Mouse (Mus musculus) hindbrain, embryonic 10.5 days (tissue): Measurements from ENCODE around the gene Sypl. TPM values are rescaled to one million over a fixed set of nuclear protein-coding genes. Genes with fewer than 3 reads are reported as not detected.

ENCODE experiments used
- DNase-seq: peaks from one replicate; pipeline ENCODE4 v3.0.0-alpha.2; 2017; ENCODE audit warnings: low spot score
- H3K27ac ChIP-seq: fragments of 300-500 bp; sonication (generic); 2 replicates; pipeline ENCODE4 v1.5.1; 2016; ENCODE audit warnings: mild to moderate bottlenecking, moderate library complexity
- H3K27me3 ChIP-seq: fragments of 300-500 bp; sonication (generic); 2 replicates; pipeline ENCODE4 v1.6.1; 2016; ENCODE audit warnings: mild to moderate bottlenecking; ENCODE audit not compliant: poor library complexity, insufficient read depth, severe bottlenecking
- H3K36me3 ChIP-seq: fragments of 300-500 bp; sonication (generic); 2 replicates; pipeline ENCODE4 v1.6.1; 2016; ENCODE audit warnings: mild to moderate bottlenecking, moderate library complexity
- H3K4me1 ChIP-seq: fragments of 300-500 bp; sonication (generic); replicated peaks from 2 replicates; pipeline ENCODE4 v1.6.1; 2016; ENCODE audit warnings: mild to moderate bottlenecking
- H3K4me3 ChIP-seq: fragments of 300-500 bp; sonication (generic); 2 replicates; pipeline ENCODE4 v1.5.1; 2016; ENCODE audit warnings: mild to moderate bottlenecking, moderate library complexity
- H3K9me3 ChIP-seq: fragments of 300-500 bp; sonication (generic); 2 replicates; pipeline ENCODE4 v1.6.1; 2016; ENCODE audit warnings: mild to moderate bottlenecking, moderate library complexity
- WGBS: fragments of 180-500 bp; shearing (Covaris S2); methylation state at CpG from one replicate; pipeline ENCODE4 v1.1.7; 2016; 5-methylcytosine and 5-hydroxymethylcytosine counted together
- polyA plus RNA-seq: library from polyadenylated mRNA; unstranded; fragments of >200 nt; fragmentation: Nextera tagmentation; extraction: Ambion mirVana; gene quantifications from 2 replicates; pipeline ENCODE4 v1.2.1, GENCODE M21; 2016

Sypl gene
- polyA plus RNA-seq, 1 experiment from 2014 or later, result 40.9 TPM

DNA sequence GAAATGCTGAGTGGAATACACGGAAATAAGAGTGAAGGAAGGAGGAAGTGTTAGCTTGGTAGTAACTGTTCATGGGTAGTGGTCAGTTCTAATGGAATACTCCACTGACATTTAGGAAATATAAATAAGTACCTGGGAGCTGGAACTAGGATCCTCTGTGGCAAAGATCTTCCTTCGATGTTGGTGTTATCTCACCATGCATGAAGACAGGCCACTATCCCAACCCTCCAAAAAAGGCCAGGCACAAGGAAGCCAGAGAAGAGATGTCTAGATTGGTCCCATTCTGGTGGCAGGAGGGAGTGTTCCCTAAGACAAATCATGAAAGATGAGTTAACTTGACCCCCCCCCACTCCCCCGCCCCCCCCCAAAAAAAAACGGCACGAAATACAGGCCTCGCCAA lies 625 bp upstream of the Sypl start:
- DNase-seq, result no peak
- Histone ChIP-seq H3K27me3 (no peaks in the 10 kb centered on the region), H3K27ac (peak overlapping the region; percentile 94), H3K9me3 (no peaks in the 10 kb centered on the region), H3K36me3 (no peaks in the 10 kb centered on the region), H3K4me3 (peak overlapping the region; percentile 82), H3K4me1 (peaks cover 29% of the 10 kb centered on the region)
- WGBS, result 21% methylated on average over 6 of the region's 6 CpGs

DNA sequence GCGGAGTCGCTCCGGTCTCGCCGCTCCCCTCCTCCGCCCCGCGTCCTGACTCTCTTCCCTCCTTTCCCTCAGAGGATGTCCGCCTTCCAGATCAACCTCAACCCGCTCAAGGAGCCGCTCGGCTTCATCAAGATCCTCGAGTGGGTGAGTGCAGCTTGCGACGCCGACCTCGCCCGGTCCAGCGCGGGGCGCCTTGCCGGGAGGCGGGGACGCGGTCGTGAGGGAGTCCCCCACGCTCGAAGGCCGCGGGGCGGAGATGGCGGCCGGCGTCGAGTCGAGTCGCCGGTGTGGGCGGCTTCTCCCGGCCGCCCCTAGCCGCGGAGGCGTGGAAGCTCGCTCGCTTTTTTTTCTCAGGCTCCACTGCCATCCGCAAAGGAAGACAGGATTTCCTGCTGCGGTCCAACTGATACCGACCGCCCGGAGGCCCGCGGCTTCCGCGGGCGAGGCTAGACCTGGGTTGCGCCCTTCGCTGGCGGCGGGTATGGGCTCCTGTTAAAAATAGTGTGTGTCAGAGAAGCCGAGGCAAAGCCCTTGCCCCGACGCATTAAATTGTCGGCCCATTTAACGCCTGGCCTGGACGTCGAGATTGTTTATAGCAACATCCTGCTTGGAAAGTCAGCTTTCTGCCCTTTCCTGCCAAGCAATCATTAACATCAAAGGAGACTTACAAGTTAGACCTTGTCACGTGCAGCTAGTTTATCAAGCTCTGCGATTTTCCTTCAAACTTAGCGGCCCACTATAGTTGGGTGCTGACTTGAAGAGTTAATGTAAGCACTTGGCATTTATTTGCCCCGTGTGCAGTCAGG lies 728 bp downstream of the Sypl start:
- no peak for DNase-seq
- no peaks in the 10 kb centered on the region for H3K9me3 ChIP-seq
- H3K27me3 ChIP-seq, result no peaks in the 10 kb centered on the region
- H3K36me3 ChIP-seq, result no peaks in the 10 kb centered on the region
- H3K4me1 ChIP-seq, result peaks cover 29% of the 10 kb centered on the region
- H3K27ac ChIP-seq, result peak overlapping the region; percentile 94
- WGBS, result under 1% methylated on average over 71 of the region's 71 CpGs
- H3K4me3 ChIP-seq, result peak overlapping the region; percentile 82

DNA sequence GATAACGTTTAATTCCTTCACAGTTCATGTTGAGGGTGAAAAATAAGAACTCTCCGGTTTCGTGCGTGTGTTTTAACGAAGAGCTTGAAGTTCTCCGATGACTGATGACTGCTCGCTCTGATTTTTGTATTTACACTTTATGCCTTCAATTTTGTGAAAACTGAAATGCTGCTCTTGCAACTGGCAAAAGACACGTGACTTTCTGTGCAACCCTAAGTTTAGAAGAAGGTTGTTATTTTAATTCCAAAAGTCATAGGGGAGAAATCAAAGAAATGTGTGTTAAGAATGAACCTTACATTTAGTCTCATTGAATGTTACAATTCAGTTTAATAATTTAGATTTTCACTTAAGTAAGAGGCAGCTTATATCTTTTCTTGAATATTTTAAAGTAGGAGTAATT lies 1.3 kb downstream of the Sypl start:
- H3K27me3 ChIP-seq, result no peaks in the 10 kb centered on the region
- WGBS, result 8% methylated on average over 8 of the region's 8 CpGs
- peak overlapping the region; percentile 94 for H3K27ac ChIP-seq
- peak overlapping the region; percentile 82 for H3K4me3 ChIP-seq
- H3K9me3 ChIP-seq, result no peaks in the 10 kb centered on the region
- no peaks in the 10 kb centered on the region for H3K36me3 ChIP-seq
- no peak for DNase-seq
- H3K4me1 ChIP-seq, result peaks cover 29% of the 10 kb centered on the region

DNA sequence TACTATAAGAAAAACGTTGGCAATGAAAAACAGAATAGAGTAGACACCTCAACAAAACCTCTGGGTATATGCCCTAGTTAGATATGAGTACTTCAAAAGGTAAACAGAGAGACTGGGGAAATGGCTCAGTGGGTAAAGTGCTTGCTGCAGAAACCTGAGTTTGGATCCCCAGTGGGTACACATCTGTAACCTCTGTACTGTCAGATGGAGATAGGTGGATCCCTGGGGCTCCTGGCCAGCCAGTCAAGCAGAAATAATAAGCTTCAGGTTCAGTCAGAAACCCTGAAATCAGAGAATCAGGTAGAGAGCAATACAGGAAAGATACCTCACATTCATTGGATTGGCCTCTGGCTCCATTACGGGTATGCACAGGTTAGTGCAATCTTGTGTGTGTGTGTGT lies 3.5 kb downstream of the Sypl start:
- Histone ChIP-seq H3K4me3 (no peak overlapping the region), H3K4me1 (peaks cover 32% of the 10 kb centered on the region), H3K27ac (no peak overlapping the region), H3K9me3 (no peaks in the 10 kb centered on the region), H3K27me3 (no peaks in the 10 kb centered on the region), H3K36me3 (no peaks in the 10 kb centered on the region)
- WGBS, result 74% methylated on average over 2 of the region's 2 CpGs
- no peak for DNase-seq

DNA sequence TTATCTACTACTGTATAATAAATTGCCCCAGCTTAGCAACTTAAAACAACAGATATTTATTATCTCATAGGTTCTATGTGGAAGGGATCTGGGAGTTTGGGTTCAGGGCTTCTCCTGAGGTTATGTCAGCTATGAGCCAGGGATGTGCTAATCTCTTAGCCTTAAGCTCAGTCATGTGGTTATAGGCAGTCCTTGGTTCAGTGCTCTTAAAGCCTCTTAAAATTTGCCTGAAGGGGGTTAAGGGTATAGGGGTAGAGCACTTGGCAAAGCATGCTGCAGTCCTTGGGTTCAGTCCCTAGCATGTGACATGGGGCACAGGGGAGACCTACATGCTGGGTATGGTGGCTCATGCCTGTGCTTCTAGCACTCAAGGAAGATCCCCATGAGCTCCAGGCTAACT lies 8.4 kb downstream of the Sypl start:
- H3K4me3 ChIP-seq, result no peak overlapping the region
- H3K4me1 ChIP-seq, result 0 out of 2 replicates have a peak, but pooled peaks cover 7% of the 10 kb centered on the region
- no peaks in the 10 kb centered on the region for H3K9me3 ChIP-seq
- no peaks in the 10 kb centered on the region for H3K36me3 ChIP-seq
- H3K27me3 ChIP-seq, result no peaks in the 10 kb centered on the region
- DNase-seq, result no peak
- H3K27ac ChIP-seq, result no peak overlapping the region

DNA sequence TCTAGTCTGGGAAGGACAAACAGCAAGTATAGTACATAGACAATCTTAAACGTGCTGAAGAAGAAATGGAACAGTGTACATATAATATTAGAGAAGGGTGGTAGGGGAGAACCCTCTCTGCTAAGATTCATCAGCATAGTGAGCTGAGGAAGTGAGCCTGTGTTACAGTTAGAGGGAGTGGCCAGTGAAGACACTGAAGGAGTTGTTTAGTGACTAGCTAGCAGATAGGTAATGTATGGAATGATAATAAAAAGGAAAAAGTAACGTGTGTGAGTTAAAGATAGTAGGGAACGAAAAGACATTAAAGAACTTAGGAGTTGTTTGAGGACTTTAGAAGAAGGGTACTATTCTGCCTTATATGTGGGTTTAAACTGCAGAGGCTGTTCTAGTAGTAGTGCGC lies 10.2 kb downstream of the Sypl start:
- no peak for DNase-seq
- H3K27me3 ChIP-seq, result no peaks in the 10 kb centered on the region
- WGBS, result 90% methylated on average over 4 of the region's 4 CpGs

DNA sequence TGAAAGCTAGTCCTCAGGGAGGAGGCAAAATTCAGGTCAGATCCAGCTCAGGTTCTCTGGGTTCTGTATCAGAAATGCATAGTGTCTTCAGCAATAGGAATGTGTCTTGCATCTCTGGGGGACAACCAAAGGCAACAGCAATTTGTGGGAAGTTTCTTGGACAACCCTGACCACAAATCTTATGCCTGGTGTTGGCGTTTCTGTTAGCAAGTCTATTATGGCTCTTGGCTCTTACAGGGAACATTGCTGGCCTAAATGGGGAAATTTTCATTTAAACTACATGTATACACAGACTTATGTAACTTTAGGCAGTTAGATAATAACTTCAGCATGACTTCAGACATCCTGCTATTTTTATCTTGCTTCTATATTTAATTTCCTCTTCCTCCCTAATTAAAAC lies 18.6 kb downstream of the Sypl start:
- no peak overlapping the region for H3K27ac ChIP-seq
- no peaks in the 10 kb centered on the region for H3K4me1 ChIP-seq
- H3K36me3 ChIP-seq, result peaks cover 43% of the 10 kb centered on the region
- no peak overlapping the region for H3K4me3 ChIP-seq
- DNase-seq, result no peak
- H3K9me3 ChIP-seq, result no peaks in the 10 kb centered on the region
- no peaks in the 10 kb centered on the region for H3K27me3 ChIP-seq
- WGBS, result 92% methylated on average over 1 of the region's 1 CpGs

More for the DNA sequence above, 10.2 kb downstream of the Sypl start:
- Histone ChIP-seq H3K36me3 (peaks cover 11% of the 10 kb centered on the region), H3K4me1 (0 out of 2 replicates have a peak, but pooled peaks cover 7% of the 10 kb centered on the region), H3K27ac (no peak overlapping the region), H3K4me3 (no peak overlapping the region), H3K9me3 (no peaks in the 10 kb centered on the region)

DNA sequence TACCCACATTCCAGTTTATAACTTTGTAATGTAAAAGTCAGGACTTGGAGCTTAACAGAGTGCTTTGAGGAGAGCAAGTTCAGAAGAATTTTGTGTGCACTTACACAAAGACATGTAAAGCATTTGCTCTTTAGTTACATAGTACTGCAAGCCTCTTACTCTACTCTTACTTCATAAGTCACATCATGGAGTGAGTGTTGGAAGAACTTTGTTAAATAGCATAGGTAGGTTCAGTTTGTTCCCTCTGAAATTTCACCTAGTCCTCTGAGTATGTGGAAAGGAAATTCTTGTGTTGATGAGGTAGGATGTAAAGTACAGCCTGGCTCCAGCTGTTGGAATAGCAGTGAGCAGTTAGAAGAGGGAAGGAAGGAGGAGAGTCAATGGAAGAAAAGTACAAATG lies 21.2 kb downstream of the Sypl start:
- Histone ChIP-seq H3K36me3 (peaks cover 28% of the 10 kb centered on the region), H3K4me3 (no peak overlapping the region), H3K27ac (no peak overlapping the region), H3K4me1 (no peaks in the 10 kb centered on the region), H3K9me3 (no peaks in the 10 kb centered on the region), H3K27me3 (no peaks in the 10 kb centered on the region)
- no peak for DNase-seq

DNA sequence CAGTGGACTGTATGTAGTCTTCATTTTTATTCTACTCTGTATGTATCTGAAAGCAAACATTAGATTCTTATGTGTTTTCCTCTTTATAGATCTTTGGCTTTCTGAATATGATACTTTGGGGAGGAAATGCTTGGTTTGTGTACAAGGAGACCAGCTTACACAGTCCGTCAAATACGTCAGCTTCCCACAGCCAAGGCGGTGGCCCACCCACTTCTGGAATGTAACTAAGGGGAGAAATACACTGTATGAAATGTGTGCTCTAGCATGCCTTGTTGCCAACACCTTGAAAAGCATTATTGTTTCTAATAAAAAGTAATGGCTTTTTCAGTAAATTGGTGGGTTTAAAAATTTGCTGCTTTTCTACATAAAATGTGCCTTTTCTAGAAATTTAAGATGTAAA lies 21.8 kb downstream of the Sypl start:
- H3K9me3 ChIP-seq, result no peaks in the 10 kb centered on the region
- no peak for DNase-seq
- no peak overlapping the region for H3K27ac ChIP-seq
- H3K36me3 ChIP-seq, result peaks cover 28% of the 10 kb centered on the region
- WGBS, result 91% methylated on average over 3 of the region's 3 CpGs
- H3K4me1 ChIP-seq, result no peaks in the 10 kb centered on the region
- H3K4me3 ChIP-seq, result no peak overlapping the region
- H3K27me3 ChIP-seq, result no peaks in the 10 kb centered on the region

DNA sequence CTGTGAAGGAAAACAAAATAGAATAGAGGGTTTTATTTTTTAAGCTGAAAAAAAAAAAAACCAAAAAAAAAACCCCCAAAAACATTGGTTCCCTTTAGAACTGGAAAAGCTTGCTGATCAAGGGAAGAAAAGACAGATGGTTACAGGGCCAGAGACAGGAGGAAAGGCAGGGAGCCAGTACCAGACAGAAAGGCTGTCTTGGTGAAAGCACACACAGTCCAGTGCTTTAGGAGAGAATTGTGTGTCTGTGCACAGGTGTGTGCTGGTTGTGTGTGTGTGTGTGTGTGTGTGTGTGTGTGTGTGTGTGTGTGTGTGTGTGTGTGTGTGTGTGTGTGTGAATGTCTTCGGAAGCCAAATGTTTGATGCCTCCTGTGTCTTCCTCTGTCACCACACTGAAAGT lies 28.9 kb downstream of the Sypl start:
- WGBS, result 100% methylated on average over 1 of the region's 1 CpGs
- H3K27me3 ChIP-seq, result no peaks in the 10 kb centered on the region
- peaks cover 4% of the 10 kb centered on the region; the same call in 1 of the 2 replicates for H3K9me3 ChIP-seq
- H3K4me3 ChIP-seq, result no peak overlapping the region
- H3K27ac ChIP-seq, result no peak overlapping the region
- H3K4me1 ChIP-seq, result no peaks in the 10 kb centered on the region
- 0 out of 2 replicates have a peak, but pooled peaks cover 4% of the 10 kb centered on the region for H3K36me3 ChIP-seq
- DNase-seq, result no peak

DNA sequence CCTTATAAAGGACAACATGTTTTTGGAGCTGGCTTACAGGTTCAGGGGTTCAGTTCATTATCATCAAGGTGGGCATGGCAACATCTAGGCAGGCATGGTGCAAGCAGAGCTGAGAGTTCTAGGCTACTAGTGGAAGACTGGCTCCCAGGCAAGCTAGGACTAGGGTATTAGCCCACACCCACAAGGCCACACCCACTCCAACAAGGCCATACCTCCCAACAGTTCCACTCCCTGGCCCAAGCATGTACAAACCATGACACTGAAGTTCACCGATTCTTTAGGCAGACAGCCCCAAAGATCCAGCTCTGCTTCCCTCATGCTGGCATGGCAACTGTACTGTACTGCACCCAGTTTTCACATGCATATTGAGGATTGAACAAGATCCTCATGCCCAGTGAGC lies 29.4 kb downstream of the Sypl start:
- no peak overlapping the region for H3K4me3 ChIP-seq
- peaks cover 4% of the 10 kb centered on the region; the same call in 1 of the 2 replicates for H3K9me3 ChIP-seq
- 98% methylated on average over 1 of the region's 1 CpGs for WGBS
- H3K27me3 ChIP-seq, result no peaks in the 10 kb centered on the region
- H3K4me1 ChIP-seq, result no peaks in the 10 kb centered on the region
- DNase-seq, result no peak
- H3K36me3 ChIP-seq, result 0 out of 2 replicates have a peak, but pooled peaks cover 4% of the 10 kb centered on the region
- H3K27ac ChIP-seq, result no peak overlapping the region

DNA sequence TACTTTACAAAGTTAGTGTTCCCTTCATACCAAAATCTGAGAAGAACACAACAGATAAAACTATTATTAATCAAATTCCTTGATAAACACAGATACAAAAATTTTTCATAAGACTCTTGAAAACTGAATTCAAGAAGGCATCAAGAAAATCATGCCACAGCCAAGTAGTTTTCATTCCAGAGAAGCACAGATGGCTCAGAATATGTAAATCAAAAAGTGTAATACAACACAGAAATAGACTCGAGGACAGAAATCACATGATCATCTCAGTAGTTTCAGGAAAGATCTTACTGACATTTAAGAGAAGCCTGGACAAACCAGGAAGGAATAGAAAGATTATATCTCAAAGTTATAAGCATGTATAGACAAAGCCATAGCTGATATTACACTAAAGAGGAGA lies 32.6 kb downstream of the Sypl start:
- no peak overlapping the region for H3K4me3 ChIP-seq
- 75% methylated on average over 1 of the region's 1 CpGs for WGBS
- no peak for DNase-seq

DNA sequence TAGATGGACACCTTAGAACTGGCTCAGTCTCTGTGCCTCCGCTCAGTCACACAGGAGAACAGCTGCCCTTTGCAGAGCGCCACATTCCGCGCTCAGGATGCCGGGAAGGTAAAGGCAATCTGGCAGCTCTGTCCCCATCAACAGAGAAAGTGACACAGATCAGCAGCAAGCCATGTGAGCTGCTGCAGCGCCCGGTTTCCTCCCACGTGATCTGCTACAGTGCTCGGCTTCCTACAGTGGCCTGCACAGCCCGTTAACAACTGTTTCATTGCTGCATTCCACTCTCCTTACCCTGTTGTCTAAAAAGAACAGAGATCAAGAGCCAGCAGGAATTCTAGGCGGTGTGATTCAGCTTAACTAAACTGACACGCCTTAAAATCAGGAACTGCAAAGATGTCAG lies 36.0 kb downstream of the Sypl start:
- no peaks in the 10 kb centered on the region for H3K4me1 ChIP-seq
- no peak overlapping the region for H3K27ac ChIP-seq
- H3K36me3 ChIP-seq, result no peaks in the 10 kb centered on the region
- H3K4me3 ChIP-seq, result no peak overlapping the region
- H3K9me3 ChIP-seq, result peaks cover 4% of the 10 kb centered on the region; the same call in 1 of the 2 replicates
- no peaks in the 10 kb centered on the region for H3K27me3 ChIP-seq
- no peak for DNase-seq
- 71% methylated on average over 12 of the region's 12 CpGs for WGBS

More for the DNA sequence above, 32.6 kb downstream of the Sypl start:
- Histone ChIP-seq H3K9me3 (peaks cover 4% of the 10 kb centered on the region; the same call in 1 of the 2 replicates), H3K4me1 (no peaks in the 10 kb centered on the region), H3K36me3 (no peaks in the 10 kb centered on the region), H3K27me3 (no peaks in the 10 kb centered on the region), H3K27ac (no peak overlapping the region)
